Mouse (Mus musculus) limb, embryonic 10.5 days (tissue): ENCODE data around the gene Lrrc27. TPM values are rescaled to one million over a fixed set of nuclear protein-coding genes. Genes with fewer than 3 reads are reported as not detected.

Source experiments
- DNase-seq: peaks from one replicate; pipeline ENCODE4 v3.0.0-alpha.2; 2017; ENCODE audit warnings: low spot score
- H3K27ac ChIP-seq: fragments of 300-500 bp; sonication (generic); 2 replicates; pipeline ENCODE4 v1.5.1; 2016; ENCODE audit warnings: mild to moderate bottlenecking
- H3K27me3 ChIP-seq: fragments of 300-500 bp; sonication (generic); 2 replicates; pipeline ENCODE4 v1.6.1; 2016; ENCODE audit warnings: low read depth, mild to moderate bottlenecking; ENCODE audit not compliant: poor library complexity, severe bottlenecking
- H3K36me3 ChIP-seq: fragments of 300-500 bp; sonication (generic); 2 replicates; pipeline ENCODE4 v1.6.1; 2016; ENCODE audit warnings: mild to moderate bottlenecking, moderate library complexity
- H3K4me1 ChIP-seq: fragments of 300-500 bp; sonication (generic); 2 replicates; pipeline ENCODE4 v1.6.1; 2016
- H3K4me3 ChIP-seq: fragments of 300-500 bp; sonication (generic); 2 replicates; pipeline ENCODE4 v1.5.1; 2016; ENCODE audit warnings: mild to moderate bottlenecking, moderate library complexity
- H3K9me3 ChIP-seq: fragments of 300-500 bp; sonication (generic); replicated peaks from 2 replicates; pipeline ENCODE4 v1.6.1; 2016; ENCODE audit warnings: mild to moderate bottlenecking
- WGBS: fragments of 180-500 bp; shearing (Covaris S2); methylation state at CpG from one replicate; pipeline ENCODE4 v1.1.7; 2016; 5-methylcytosine and 5-hydroxymethylcytosine counted together
- polyA plus RNA-seq: library from polyadenylated mRNA; unstranded; fragments of >200 nt; fragmentation: Nextera tagmentation; extraction: Ambion mirVana; gene quantifications from 2 replicates; pipeline ENCODE4 v1.2.1, GENCODE M21; 2016

The Lrrc27 gene
- polyA plus RNA-seq, 1 experiment from 2014 or later, result 4.0 TPM

DNA sequence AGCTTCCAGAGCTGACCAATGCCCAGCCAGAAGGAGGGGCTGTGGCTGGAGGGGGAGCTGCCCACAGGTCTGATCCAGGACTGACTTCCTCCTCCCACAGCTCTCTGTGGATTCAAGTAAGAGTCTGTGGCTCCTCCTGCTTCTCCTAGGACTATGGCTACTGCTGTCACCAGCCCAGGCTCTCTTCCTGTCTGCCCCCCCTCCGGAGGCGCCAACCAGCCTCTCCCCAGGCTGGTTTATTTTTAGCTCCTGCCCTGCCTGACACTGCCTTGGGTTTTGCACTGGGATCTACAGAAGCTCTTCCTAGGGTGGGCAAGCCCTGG is 60.6 kb downstream of the Lrrc27 start:
- DNase-seq, result no peak
- Histone ChIP-seq H3K36me3 (0 out of 2 replicates have a peak, but pooled peaks cover 2% of the 10 kb centered on the region), H3K4me3 (no peak overlapping the region), H3K27me3 (no peaks in the 10 kb centered on the region), H3K4me1 (peaks cover 18% of the 10 kb centered on the region), H3K27ac (no peak overlapping the region), H3K9me3 (no peaks in the 10 kb centered on the region)
- WGBS, result 67% methylated on average over 2 of the region's 2 CpGs

GRCm38 (mm10) chr7:139275586-139275985 is 62.8 kb downstream of the Lrrc27 start:
- WGBS, result 77% methylated on average over 10 of the region's 10 CpGs
- Histone ChIP-seq H3K9me3 (no peaks in the 10 kb centered on the region), H3K27ac (no peak overlapping the region), H3K27me3 (no peaks in the 10 kb centered on the region), H3K36me3 (no peaks in the 10 kb centered on the region), H3K4me3 (no peak overlapping the region), H3K4me1 (peaks cover 18% of the 10 kb centered on the region)
- DNase-seq, result no peak

- 91% methylated on average over 10 of the region's 10 CpGs for WGBS
- H3K36me3 ChIP-seq, result no peaks in the 10 kb centered on the region
- H3K27me3 ChIP-seq, result no peaks in the 10 kb centered on the region
- H3K4me3 ChIP-seq, result no peak overlapping the region
- H3K4me1 ChIP-seq, result peaks cover 21% of the 10 kb centered on the region
- H3K9me3 ChIP-seq, result no peaks in the 10 kb centered on the region
- no peak overlapping the region for H3K27ac ChIP-seq
- DNase-seq, result no peak
These were observed 63.4 kb downstream of the Lrrc27 start for GRCm38 (mm10) chr7:139276150-139276549.

- Histone ChIP-seq H3K36me3 (no peaks in the 10 kb centered on the region), H3K9me3 (no peaks in the 10 kb centered on the region), H3K27ac (no peak overlapping the region), H3K4me3 (no peak overlapping the region), H3K4me1 (peaks cover 16% of the 10 kb centered on the region), H3K27me3 (no peaks in the 10 kb centered on the region)
- DNase-seq, result no peak
- 84% methylated on average over 7 of the region's 7 CpGs for WGBS
These were observed 64.7 kb downstream of the Lrrc27 start for GRCm38 (mm10) chr7:139277536-139277935.

DNA sequence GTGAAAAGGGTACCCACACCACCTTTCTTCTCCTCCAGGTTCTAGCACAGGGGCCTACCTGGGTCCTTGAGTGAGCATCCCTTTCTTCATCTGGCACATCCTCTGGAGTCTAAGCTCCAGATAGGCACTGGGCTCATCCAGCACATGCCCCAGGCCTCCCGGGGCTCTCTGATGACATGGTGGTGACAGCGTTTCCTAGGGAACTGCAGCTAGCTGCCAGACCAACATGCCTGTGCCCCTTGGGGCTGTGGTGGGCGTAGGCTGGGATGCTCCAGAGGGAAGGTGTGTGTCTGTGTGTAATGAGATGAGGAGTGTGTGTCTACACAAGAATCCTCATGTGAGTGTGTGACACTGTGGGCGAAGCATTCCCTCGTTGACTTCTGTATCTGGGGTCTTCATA is 66.8 kb downstream of the Lrrc27 start:
- no peaks in the 10 kb centered on the region for H3K36me3 ChIP-seq
- DNase-seq, result no peak
- no peak overlapping the region for H3K4me3 ChIP-seq
- WGBS, result 86% methylated on average over 5 of the region's 5 CpGs
- 0 out of 2 replicates have a peak, but pooled peaks cover 3% of the 10 kb centered on the region for H3K4me1 ChIP-seq
- no peaks in the 10 kb centered on the region for H3K27me3 ChIP-seq
- H3K27ac ChIP-seq, result no peak overlapping the region
- H3K9me3 ChIP-seq, result no peaks in the 10 kb centered on the region

DNA sequence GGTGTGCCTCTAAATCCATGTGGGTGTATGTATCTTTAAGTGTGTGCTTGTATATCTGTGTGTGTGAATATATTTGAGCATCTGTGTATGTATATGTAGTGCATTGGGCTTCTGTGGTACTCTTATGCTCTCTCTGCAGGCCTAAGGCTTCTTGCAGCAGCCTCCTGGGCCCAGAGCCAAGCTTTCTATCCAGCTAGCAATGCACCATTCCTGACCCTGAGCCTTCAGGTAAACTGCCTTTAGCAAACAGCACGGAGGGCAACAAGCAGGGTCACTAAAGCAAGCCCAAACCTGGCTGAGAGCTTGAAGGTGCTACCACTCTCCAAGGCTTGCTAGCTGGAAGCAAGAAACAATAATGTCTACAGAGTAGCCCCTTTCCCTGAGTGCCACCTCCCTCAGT is 67.3 kb downstream of the Lrrc27 start:
- Histone ChIP-seq H3K27me3 (no peaks in the 10 kb centered on the region), H3K4me3 (no peak overlapping the region), H3K4me1 (0 out of 2 replicates have a peak, but pooled peaks cover 3% of the 10 kb centered on the region), H3K36me3 (no peaks in the 10 kb centered on the region), H3K9me3 (no peaks in the 10 kb centered on the region), H3K27ac (no peak overlapping the region)
- no peak for DNase-seq
- WGBS, result 69% methylated on average over 1 of the region's 1 CpGs

DNA sequence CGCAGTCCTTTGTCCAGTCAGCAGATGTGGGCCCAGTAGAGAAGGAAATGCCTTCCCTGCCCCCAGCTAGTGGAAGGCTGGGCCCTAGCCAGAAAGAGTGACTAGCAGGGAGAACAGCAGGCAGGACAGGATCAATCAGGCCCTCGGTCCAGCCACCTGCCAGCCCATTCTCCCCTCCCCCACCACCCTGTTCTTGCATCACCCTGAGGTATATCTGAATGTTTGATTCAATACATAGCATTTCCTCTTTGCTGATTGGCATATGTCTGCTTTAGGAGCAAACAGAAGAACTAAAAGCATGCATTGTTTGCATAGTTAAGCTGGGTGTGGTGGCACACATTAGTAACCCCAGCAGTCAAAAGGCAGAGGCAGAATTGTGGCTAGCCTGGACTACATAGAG is 68.4 kb downstream of the Lrrc27 start:
- DNase-seq, result no peak

DNA sequence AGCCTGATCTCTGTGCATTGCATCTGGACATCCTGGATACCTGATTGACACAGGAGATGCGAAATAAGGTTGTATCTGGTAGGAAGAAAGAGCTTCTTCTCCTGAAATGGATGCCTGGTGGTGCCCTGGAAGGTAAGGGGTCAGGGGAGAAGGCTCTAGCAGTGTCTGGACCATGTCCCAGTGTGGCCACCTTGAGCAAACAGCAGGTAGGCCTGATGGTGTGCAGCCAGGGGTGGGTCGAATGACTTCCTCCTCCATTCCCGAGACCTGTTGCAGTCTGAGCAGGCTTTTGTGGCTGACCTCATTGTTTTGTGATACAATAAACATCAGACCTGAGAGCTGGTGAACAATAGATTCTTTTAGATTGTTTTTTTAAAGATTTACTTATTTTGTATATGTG is 69.2 kb downstream of the Lrrc27 start:
- no peak for DNase-seq

More for the DNA sequence above, 68.4 kb downstream of the Lrrc27 start:
- Histone ChIP-seq H3K36me3 (no peaks in the 10 kb centered on the region), H3K4me1 (0 out of 2 replicates have a peak, but pooled peaks cover 3% of the 10 kb centered on the region), H3K27me3 (no peaks in the 10 kb centered on the region), H3K9me3 (no peaks in the 10 kb centered on the region), H3K4me3 (no peak overlapping the region), H3K27ac (0 out of 2 replicates have a peak overlapping the region, but pooled peaks have one; percentile 57)
- 62% methylated on average over 2 of the region's 2 CpGs for WGBS

DNA sequence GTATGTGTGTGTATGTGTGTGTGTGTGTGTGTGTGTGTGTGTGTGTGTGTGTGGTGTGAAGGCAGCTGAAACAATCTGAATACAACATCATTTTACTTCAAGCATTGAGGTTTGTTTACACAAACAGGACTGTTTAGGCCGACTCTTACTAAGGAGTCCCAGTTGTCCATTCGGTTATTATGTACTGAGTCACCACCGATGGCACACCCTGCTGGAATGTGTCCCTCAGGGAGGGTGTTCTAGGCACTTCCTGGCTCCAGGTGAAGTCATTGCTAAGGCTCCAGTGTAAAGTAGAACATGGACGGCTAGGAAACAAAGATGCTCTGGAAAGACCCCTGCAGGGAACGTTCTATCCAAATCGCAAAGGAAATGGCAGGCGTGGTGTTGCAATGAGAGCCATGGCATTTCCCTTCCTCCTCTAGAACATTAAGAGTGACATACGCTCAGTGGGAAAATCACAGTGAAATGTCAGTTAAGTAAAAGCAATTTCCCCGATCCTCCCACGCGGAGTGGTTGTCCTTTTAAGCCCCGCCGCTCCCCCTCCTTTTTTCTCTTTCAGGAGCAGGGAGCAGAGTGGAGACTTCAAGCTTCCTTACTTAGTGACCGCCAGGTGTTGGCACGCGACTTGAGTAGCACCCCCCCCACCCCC is 72.6 kb downstream of the Lrrc27 start:
- 80% methylated on average over 16 of the region's 16 CpGs for WGBS
- no peaks in the 10 kb centered on the region for H3K36me3 ChIP-seq
- H3K4me3 ChIP-seq, result no peak overlapping the region
- no peaks in the 10 kb centered on the region for H3K9me3 ChIP-seq
- 0 out of 2 replicates have a peak, but pooled peaks cover 3% of the 10 kb centered on the region for H3K4me1 ChIP-seq
- no peak overlapping the region for H3K27ac ChIP-seq
- DNase-seq, result no peak
- no peaks in the 10 kb centered on the region for H3K27me3 ChIP-seq

More for the DNA sequence above, 69.2 kb downstream of the Lrrc27 start:
- H3K4me3 ChIP-seq, result no peak overlapping the region
- H3K36me3 ChIP-seq, result no peaks in the 10 kb centered on the region
- no peaks in the 10 kb centered on the region for H3K9me3 ChIP-seq
- H3K27me3 ChIP-seq, result no peaks in the 10 kb centered on the region
- no peak overlapping the region for H3K27ac ChIP-seq
- WGBS, result 85% methylated on average over 3 of the region's 3 CpGs
- 0 out of 2 replicates have a peak, but pooled peaks cover 3% of the 10 kb centered on the region for H3K4me1 ChIP-seq

GRCm38 (mm10) chr7:139288540-139288939 is 75.8 kb downstream of the Lrrc27 start:
- 86% methylated on average over 7 of the region's 7 CpGs for WGBS
- no peaks in the 10 kb centered on the region for H3K4me1 ChIP-seq
- no peaks in the 10 kb centered on the region for H3K36me3 ChIP-seq
- H3K27me3 ChIP-seq, result no peaks in the 10 kb centered on the region
- no peak overlapping the region for H3K27ac ChIP-seq
- DNase-seq, result no peak
- no peaks in the 10 kb centered on the region for H3K9me3 ChIP-seq
- no peak overlapping the region for H3K4me3 ChIP-seq

Other genes starting within 250 kb of the Lrrc27 start
- 19.6 and 32.8 TPM in 2 replicates for gene Dpysl4, start 127.0 kb upstream of the Lrrc27 start, polyA plus RNA-seq
- gene Stk32c, start 319 bp downstream of the Lrrc27 start, polyA plus RNA-seq, result 0.09 TPM in 1 of 2 replicates, not detected in the other
- gene Pwwp2b, start 35.5 kb downstream of the Lrrc27 start, polyA plus RNA-seq, result 5.3 and 5.8 TPM in 2 replicates
- 14.2 and 17.3 TPM in 2 replicates for gene Inpp5a, start 176.1 kb downstream of the Lrrc27 start, polyA plus RNA-seq